Mouse (Mus musculus): ENCODE results near the gene Kif28. TPM values are rescaled to one million over a fixed set of nuclear protein-coding genes. Genes with fewer than 3 reads are reported as not detected.
"Not testable (repeated sequence)": the region's sequence is repeated elsewhere in the genome, so short reads cannot be mapped to it uniquely, and the experiment has no call there.

Kif28 gene
- polyA plus RNA-seq, 1 experiment from 2014 or later, result not detected

DNA sequence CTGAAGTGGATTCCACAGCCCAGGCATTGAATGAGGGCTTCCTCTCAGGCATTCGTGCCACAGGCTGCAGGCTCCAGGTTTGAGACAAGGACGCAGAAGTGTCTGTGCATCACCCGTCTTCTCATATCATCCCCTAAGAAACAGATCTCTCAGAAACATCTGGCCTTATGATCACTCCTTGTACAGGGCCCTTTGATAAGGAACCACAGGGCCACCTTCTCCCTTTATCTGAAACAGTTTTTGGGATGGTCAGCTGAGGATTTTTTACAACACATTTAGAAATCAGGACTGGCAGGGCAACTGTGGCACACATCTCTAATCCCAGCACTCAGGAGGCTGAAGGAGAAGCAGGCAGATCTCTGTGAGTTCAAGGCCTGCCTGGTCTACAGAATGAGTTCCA lies 95.7 kb downstream of the Kif28 start:
- ChIA-PET CTCF (interaction anchor here (1.0 kb wide), 2 partner anchors 14 to 16 kb away, joined by 3 read pairs; no protein-coding TSS in a partner anchor), POLR2A (no interaction called here)
- TF ChIP-seq CTCF (IDR thresholded peaks at IDR 0.05), result no peak
- ATAC-seq (no peak), DNase-seq (ENCODE audit: low read depth, low spot score) (no peak)
- H3K27me3 ChIP-seq, result no peaks in the 10 kb centered on the region
- in situ Hi-C loops (cut with MboI; ENCODE audit: low pct_unique_long_range_greater_than_20kb), result loop anchor here (10.0 kb wide), 1 partner anchor 195 kb away; no protein-coding TSS in a partner anchor

DNA sequence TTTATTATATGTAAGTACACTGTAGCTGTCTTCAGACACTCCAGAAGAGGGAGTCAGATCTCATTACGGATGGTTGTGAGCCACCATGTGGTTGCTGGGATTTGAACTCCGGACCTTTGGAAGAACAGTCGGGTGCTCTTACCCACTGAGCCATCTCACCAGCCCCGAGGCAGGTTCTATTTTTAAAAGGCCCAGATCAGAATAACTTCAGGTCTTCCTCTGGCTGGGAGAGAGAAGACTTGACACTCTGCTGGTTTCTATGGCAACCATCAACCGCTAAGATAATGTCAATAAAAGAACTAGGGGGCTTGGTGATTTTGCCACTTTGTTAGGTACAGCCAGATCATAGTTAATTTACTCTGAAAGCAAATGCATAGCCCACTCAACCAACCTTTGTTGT lies 96.4 kb downstream of the Kif28 start:
- CTCF ChIA-PET, result interaction anchor here (1.0 kb wide), 1 partner anchor 15 kb away, joined by 3 read pairs; no protein-coding TSS in a partner anchor
- ATAC-seq; DNase-seq (ENCODE audit: low read depth, low spot score); H3K27me3 ChIP-seq; POLR2A ChIA-PET: not testable (repeated sequence)
- in situ Hi-C loops (cut with MboI; ENCODE audit: low pct_unique_long_range_greater_than_20kb), result loop anchor here (10.0 kb wide), 1 partner anchor 196 kb away; no protein-coding TSS in a partner anchor

DNA sequence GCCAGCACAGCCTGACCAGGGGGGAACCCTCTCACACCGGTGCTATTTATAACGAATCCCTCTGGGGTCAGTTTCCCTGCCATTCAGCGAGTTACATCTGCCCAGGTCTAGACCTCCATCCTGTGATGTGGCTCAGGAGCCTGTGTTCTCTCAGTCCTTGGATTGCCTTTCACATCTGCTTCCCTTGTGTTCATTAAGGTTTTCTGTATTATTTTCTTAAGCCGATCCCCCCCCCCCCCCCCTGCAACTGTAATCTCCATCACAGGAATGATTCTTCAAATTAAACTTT lies 99.1 kb downstream of the Kif28 start:
- in situ Hi-C loops (cut with MboI; ENCODE audit: low pct_unique_long_range_greater_than_20kb), result loop anchor here (10.0 kb wide), 1 partner anchor 199 kb away; no protein-coding TSS in a partner anchor
- peak; percentile 28 for ATAC-seq
- no peaks in the 10 kb centered on the region for H3K27me3 ChIP-seq
- ChIA-PET POLR2A (interaction anchor here (1.2 kb wide), 1 partner anchor 22 kb away, joined by 3 read pairs; no protein-coding TSS in a partner anchor), CTCF (interaction anchor here (1.0 to 3.7 kb wide), 9 partner anchors 11 to 201 kb away, joined by 3 to 15 read pairs (median 4); no protein-coding TSS in a partner anchor)
- no peak for TF ChIP-seq CTCF (IDR thresholded peaks at IDR 0.05)
- DNase-seq (ENCODE audit: low read depth, low spot score), result no peak

Other genes with a start within 250 kb of the Kif28 start
- 12.7 TPM for gene Smyd3, start 227.2 kb downstream of the Kif28 start, polyA plus RNA-seq (2021)
- gene Tfb2m, start 199.0 kb downstream of the Kif28 start, polyA plus RNA-seq (2021), result 28.7 TPM
- 10.4 TPM for gene Cnst, start 198.9 kb downstream of the Kif28 start, polyA plus RNA-seq (2021)
- gene Sccpdh, start 77.1 kb downstream of the Kif28 start, polyA plus RNA-seq (2021), result 67.5 TPM
- gene Gm10518, start 58.1 kb upstream of the Kif28 start, polyA plus RNA-seq (2021), result 0.35 TPM
- gene Ahctf1, start 58.4 kb upstream of the Kif28 start, polyA plus RNA-seq (2021), result 33.5 TPM
- gene Cdc42bpa, start 215.2 kb upstream of the Kif28 start, polyA plus RNA-seq (2021), result 35.1 TPM

Data from Patski (cell line).